Mouse (Mus musculus) C2C12 (cell line): ENCODE results near the gene Shh. TPM values are rescaled to one million over a fixed set of nuclear protein-coding genes. Genes with fewer than 3 reads are reported as not detected.

ENCODE experiments used
- H3K27me3 ChIP-seq: one replicate; pipeline ENCODE4 v1.6.1; 2011; ENCODE audit not compliant: control insufficient read depth, insufficient read depth, insufficient read length
- H3K36me3 ChIP-seq: one replicate; pipeline ENCODE4 v1.6.1; 2011; ENCODE audit not compliant: control insufficient read depth, insufficient read depth
- H3K4me3 ChIP-seq: one replicate; pipeline ENCODE4 v1.5.1; 2011; ENCODE audit warnings: mild to moderate bottlenecking, control low read depth; ENCODE audit not compliant: poor library complexity, insufficient read depth, severe bottlenecking
- H3K79me2 ChIP-seq: one replicate; pipeline ENCODE4 v1.6.1; 2011; ENCODE audit not compliant: control insufficient read depth, insufficient read depth
- H3K79me3 ChIP-seq: one replicate; pipeline ENCODE4 v1.6.1; 2011; ENCODE audit warnings: low read depth, control low read depth
- H3ac ChIP-seq: one replicate; pipeline ENCODE3; 2011; ENCODE audit warnings: low read depth; ENCODE audit not compliant: control insufficient read depth, insufficient read length
- CEBPB ChIP-seq: IDR thresholded peaks from one replicate; pipeline ENCODE4 v1.6.1; 2011; ENCODE audit warnings: low read depth, mild to moderate bottlenecking, control low read depth, moderate library complexity
- CTCF ChIP-seq: IDR thresholded peaks from one replicate; pipeline ENCODE4 v1.5.1; 2011; ENCODE audit not compliant: control insufficient read depth, insufficient read depth, insufficient read length
- FOSL1 ChIP-seq: IDR thresholded peaks from one replicate; pipeline ENCODE4 v1.8.0; 2011; ENCODE audit warnings: mild to moderate bottlenecking, low read length; ENCODE audit not compliant: poor library complexity, insufficient read depth, severe bottlenecking
- MAX ChIP-seq: IDR thresholded peaks from one replicate; pipeline ENCODE4 v1.6.1; 2011; ENCODE audit warnings: mild to moderate bottlenecking, control low read depth
- MYOD1 ChIP-seq: IDR thresholded peaks from one replicate; pipeline ENCODE4 v1.6.1; 2011; ENCODE audit warnings: low read depth; ENCODE audit not compliant: control insufficient read depth, insufficient read length
- MYOG ChIP-seq: IDR thresholded peaks from one replicate; pipeline ENCODE4 v1.6.1; 2011; ENCODE audit not compliant: control insufficient read depth, insufficient read length; ENCODE audit errors: extremely low read depth
- USF1 ChIP-seq: IDR thresholded peaks from one replicate; pipeline ENCODE4 v1.6.1; 2011; ENCODE audit warnings: low read depth, mild to moderate bottlenecking, control low read depth, moderate library complexity
- polyA plus RNA-seq: library from polyadenylated mRNA; unstranded; fragments of >200 nt; fragmentation: generic; extraction: Trizol; gene quantifications from one replicate; pipeline ENCODE4 v1.2.1, GENCODE M21; 2012; ENCODE audit warnings: missing spikeins

The Shh gene
- polyA plus RNA-seq, 1 experiment, result not detected

DNA sequence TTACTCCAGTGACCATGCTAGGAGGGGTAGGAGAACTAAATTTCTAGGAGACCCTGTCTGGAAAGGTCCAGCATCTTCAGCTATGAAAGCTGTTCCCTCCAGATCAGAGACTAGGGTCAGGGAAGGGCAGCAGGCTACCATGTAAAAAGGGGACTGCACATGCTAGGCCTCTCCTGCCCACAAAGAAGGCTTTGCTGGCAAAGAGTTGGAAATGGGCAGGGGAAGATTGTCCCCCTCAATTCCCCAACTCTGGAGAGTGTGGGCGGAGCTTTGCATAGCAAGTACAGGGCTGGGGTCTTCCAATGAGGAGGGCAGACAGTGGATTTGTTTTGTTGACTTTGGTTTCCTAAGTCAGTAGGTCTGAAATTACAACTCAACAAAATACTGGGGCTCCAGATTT is 10.7 kb downstream of the Shh start:
- Histone ChIP-seq H3K36me3 (no peaks in the 10 kb centered on the region), H3K79me2 (no peaks in the 10 kb centered on the region), H3K4me3 (no peak overlapping the region), H3K27me3 (peaks cover 51% of the 10 kb centered on the region), H3ac (no peak overlapping the region), H3K79me3 (no peaks in the 10 kb centered on the region)
- TF ChIP-seq FOSL1 (no peak), CEBPB (no peak), MYOG (no peak), MAX (no peak), CTCF (no peak), MYOD1 (no peak), USF1 (no peak)

DNA sequence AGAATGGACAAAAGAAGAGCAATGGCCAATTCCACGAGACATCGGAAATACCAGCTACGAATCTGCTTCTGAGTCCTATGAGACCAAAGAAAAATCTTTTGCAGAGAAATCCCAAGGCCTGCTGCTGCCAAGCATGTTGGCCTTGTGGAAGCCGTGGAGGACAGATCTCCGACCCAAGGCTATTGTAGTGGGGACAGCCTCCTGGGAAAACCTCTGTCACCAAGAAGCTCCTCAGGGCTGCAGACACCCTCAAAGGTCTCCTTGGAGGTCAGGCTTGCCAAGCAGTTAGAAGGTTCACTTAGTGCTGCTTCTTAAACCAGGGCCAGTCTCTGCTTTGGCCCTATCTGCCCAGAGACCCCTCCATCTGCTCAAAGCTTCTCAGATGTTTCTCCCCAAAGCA is 11.3 kb downstream of the Shh start:
- Histone ChIP-seq H3K36me3 (no peaks in the 10 kb centered on the region), H3K79me2 (no peaks in the 10 kb centered on the region), H3K4me3 (no peak overlapping the region), H3K27me3 (peaks cover 45% of the 10 kb centered on the region), H3K79me3 (no peaks in the 10 kb centered on the region), H3ac (no peak overlapping the region)
- TF ChIP-seq MAX, result no peak
- no peak for TF ChIP-seq MYOD1
- TF ChIP-seq CEBPB, result no peak
- no peak for TF ChIP-seq FOSL1
- no peak for TF ChIP-seq MYOG
- no peak for TF ChIP-seq CTCF
- no peak for TF ChIP-seq USF1

DNA sequence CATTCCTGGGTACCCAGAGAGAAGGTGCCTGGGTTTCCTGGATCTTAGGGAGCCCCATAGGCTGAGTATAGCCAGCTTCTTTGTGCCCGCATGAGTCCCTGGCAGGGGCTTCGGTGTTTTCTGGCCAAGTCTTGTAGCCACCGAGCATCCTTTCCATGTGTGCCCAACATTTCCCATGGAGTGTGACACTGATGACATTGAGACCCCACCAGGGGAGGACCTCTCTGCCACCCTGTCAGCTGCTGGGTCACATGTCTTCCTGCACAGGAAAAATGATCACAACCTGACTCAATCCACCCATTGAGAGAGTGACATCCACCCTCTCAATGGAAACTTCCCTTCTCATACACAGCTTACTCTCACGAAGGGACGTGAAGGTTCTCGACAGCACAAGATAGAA is 12.5 kb downstream of the Shh start:
- Histone ChIP-seq H3K36me3 (no peaks in the 10 kb centered on the region), H3ac (no peak overlapping the region), H3K27me3 (peaks cover 34% of the 10 kb centered on the region), H3K79me2 (no peaks in the 10 kb centered on the region), H3K4me3 (no peak overlapping the region), H3K79me3 (no peaks in the 10 kb centered on the region)
- TF ChIP-seq USF1, result no peak
- TF ChIP-seq MYOG, result no peak
- TF ChIP-seq CEBPB, result no peak
- TF ChIP-seq FOSL1, result no peak
- no peak for TF ChIP-seq MAX
- no peak for TF ChIP-seq CTCF
- TF ChIP-seq MYOD1, result no peak

DNA sequence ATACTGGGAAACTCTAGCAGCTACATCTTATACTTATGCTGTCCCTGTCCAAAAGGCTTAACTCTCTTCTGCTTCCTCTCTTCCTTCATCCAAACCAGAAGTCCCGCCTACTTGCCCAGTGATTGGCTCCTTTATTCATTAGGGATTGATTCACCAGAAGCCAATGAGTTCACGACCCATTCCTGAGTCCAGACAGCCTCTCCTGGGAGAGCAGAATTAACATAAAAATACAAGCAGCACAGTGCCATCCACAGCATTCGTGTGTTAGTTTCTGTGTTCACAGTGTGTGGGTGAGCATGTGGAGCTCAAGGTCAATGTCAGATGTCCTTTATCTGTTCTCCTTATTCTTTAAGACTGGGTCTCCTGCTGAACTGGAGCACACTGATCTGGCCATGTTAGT is 13.5 kb downstream of the Shh start:
- H3ac ChIP-seq, result no peak overlapping the region

DNA sequence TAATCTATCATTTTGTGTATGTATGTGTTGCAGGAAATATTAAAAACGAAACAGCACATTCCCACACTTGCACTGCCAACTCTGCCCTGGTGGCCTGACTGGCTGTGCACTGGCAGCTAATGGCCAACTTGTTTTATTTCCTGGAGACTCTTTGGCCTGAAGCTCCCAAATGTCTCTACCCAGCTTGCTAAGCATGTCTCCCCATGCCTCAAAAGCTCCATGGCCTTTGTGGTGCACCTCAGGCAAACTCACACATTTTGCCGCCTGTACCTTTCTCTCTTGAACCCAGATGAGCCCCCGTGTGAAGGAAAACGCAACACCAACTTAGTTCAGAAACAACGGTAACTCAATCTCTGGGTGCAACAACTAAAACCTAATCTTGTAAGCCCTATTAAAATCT is 14.0 kb downstream of the Shh start:
- Histone ChIP-seq H3K36me3 (no peaks in the 10 kb centered on the region), H3K27me3 (peaks cover 19% of the 10 kb centered on the region), H3K79me2 (no peaks in the 10 kb centered on the region), H3K79me3 (no peaks in the 10 kb centered on the region), H3K4me3 (no peak overlapping the region), H3ac (no peak overlapping the region)
- TF ChIP-seq CTCF, result no peak
- TF ChIP-seq MYOD1, result no peak
- no peak for TF ChIP-seq USF1
- TF ChIP-seq CEBPB, result no peak
- no peak for TF ChIP-seq MAX
- no peak for TF ChIP-seq FOSL1
- no peak for TF ChIP-seq MYOG

More for the DNA sequence above, 13.5 kb downstream of the Shh start:
- no peak overlapping the region for H3K4me3 ChIP-seq
- H3K79me2 ChIP-seq, result no peaks in the 10 kb centered on the region
- TF ChIP-seq CTCF (no peak), MAX (no peak), MYOG (no peak), USF1 (no peak), CEBPB (no peak), FOSL1 (no peak), MYOD1 (no peak)
- H3K79me3 ChIP-seq, result no peaks in the 10 kb centered on the region
- H3K27me3 ChIP-seq, result peaks cover 23% of the 10 kb centered on the region
- no peaks in the 10 kb centered on the region for H3K36me3 ChIP-seq
